Mouse (Mus musculus) stomach, embryonic 16.5 days (tissue): Measurements from ENCODE around the gene Themis3. TPM values are rescaled to one million over a fixed set of nuclear protein-coding genes. Genes with fewer than 3 reads are reported as not detected.

ENCODE experiments used
- ATAC-seq: fragments of 200-750 bp; cut with Nextera tagmentation; 2 replicates; pipeline ENCODE4 v1.8.0; 2017; ENCODE audit warnings: moderate number of reproducible peaks, moderate TSS enrichment; ENCODE audit not compliant: insufficient read depth, low FRiP score
- H3K27ac ChIP-seq: fragments of 300-500 bp; sonication (generic); 2 replicates; pipeline ENCODE4 v1.5.1; 2014; ENCODE audit warnings: low read length
- H3K27me3 ChIP-seq: fragments of 300-500 bp; sonication (generic); 2 replicates; pipeline ENCODE4 v1.6.1; 2014; ENCODE audit warnings: low read length, control low read depth, mixed read lengths; ENCODE audit not compliant: control insufficient read depth, insufficient read depth
- H3K36me3 ChIP-seq: fragments of 300-500 bp; sonication (generic); 2 replicates; pipeline ENCODE4 v1.6.1; 2014; ENCODE audit warnings: low read length; ENCODE audit not compliant: control insufficient read depth, insufficient read depth
- H3K4me1 ChIP-seq: fragments of 300-500 bp; sonication (generic); 2 replicates; pipeline ENCODE4 v1.6.1; 2014; ENCODE audit warnings: low read length, control low read depth, mixed read lengths; ENCODE audit not compliant: control insufficient read depth, insufficient read depth
- H3K4me2 ChIP-seq: fragments of 300-500 bp; sonication (generic); 2 replicates; pipeline ENCODE4 v1.6.1; 2014; ENCODE audit warnings: low read depth, low read length, mixed read lengths
- H3K4me3 ChIP-seq: fragments of 300-500 bp; sonication (generic); replicated peaks from 2 replicates; pipeline ENCODE4 v1.5.1; 2014; ENCODE audit warnings: mild to moderate bottlenecking, low read length
- H3K9ac ChIP-seq: fragments of 300-500 bp; sonication (generic); 2 replicates; pipeline ENCODE4 v1.6.1; 2014; ENCODE audit warnings: low read length
- H3K9me3 ChIP-seq: fragments of 300-500 bp; sonication (generic); replicated peaks from 2 replicates; pipeline ENCODE4 v1.6.1; 2016; ENCODE audit warnings: low read length, control low read depth; ENCODE audit not compliant: control insufficient read depth
- WGBS: fragments of 180-500 bp; shearing (Covaris S2); extraction: QIAGEN DNeasy Blood & Tissue Kit; methylation state at CpG from one replicate; pipeline ENCODE4 v1.1.7; 2014; 5-methylcytosine and 5-hydroxymethylcytosine counted together
- polyA plus RNA-seq: library from polyadenylated mRNA; unstranded; fragments of >200 nt; fragmentation: Nextera tagmentation; extraction: Ambion mirVana; gene quantifications from 2 replicates; pipeline ENCODE4 v1.2.1, GENCODE M21; 2015

The Themis3 gene
- polyA plus RNA-seq, 1 experiment from 2014 or later = 0.23 TPM

DNA sequence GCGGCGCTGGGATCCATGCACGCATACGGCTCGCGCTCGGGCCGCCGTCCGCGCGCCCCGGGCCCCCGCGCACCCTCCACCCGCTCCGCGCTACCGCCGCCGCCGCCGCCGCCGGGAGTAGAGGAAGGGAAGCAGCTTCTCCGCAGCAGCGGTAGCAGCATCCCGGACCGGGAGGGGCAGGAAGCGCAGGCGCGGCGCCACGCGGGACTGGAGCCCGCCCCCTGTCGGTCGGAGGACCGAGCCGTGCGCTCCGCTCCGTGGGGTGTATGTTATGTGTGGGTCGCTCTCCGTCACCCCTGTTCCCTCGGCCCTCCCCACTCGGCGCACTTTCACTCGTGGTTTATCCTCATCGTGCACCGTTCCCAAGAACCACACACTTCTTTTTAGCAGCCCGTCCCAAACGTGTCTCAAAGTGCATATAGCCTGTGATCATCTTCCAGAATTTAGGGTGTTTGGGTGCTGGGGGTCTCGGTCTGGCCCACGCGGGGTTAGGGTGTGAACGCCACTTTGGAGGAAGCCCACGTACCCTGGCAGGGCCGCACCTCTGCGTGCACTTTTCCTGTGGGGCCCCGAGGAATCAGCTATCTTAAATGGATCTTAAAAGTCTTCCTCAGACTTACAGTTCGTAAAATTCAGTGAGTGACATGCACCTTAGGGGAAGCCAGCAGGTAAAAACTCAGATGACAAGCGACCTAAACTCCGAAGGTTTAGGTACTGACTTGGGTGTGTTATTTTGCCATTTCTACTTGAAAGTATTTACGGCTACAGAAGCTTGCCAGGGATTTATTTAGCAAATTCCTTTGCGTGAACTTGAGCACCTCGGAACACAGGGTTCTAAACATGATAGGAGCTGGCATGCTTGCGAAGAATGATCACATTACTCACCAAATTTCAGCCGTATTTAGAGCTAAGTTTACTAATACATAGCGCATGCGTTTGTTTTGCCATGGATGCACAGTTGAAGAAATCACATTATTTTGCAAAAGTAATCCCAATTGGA, 74.6 kb downstream of the Themis3 start, which contains the start of gene Rab12:
Rab12 (minus strand) TSS at position 176 of the 1,000 bp plus-strand sequence.
- H3K4me2 ChIP-seq = peak within 1 kb of the TSS; percentile 87
- WGBS = 6% methylated on average over 71 of the region's 71 CpGs

DNA sequence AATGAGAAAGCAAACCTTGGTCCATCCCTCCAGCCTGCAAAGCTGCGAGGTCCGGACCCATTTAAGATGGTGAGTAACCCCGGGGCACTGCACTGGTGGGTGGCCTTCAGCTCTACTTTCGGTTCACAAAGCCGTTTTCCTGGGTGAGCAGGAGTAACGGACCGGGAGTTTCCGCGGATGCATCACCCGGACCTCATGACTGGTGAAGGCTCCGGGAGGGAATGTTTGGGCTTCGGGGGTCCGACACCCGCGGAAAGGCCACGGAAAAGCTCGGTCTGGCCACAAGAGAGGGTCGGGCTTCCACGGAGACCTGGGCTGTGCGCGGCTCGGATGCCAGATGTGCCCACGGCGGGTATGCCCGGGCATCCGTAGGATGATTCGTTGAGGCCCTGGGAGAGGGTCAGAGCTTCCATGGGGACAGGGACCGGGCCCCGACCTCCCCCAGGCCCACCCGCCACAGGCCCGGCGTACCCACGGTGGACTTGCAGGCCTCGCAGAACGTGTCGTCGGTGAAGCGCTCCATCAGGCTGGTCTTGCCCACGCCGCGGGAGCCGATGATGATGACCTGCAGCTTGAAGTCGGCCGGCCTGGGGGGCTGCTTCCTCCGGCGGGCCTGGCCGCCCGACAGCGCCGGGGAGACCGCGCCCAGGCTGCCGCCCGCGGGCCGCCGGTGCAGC, 75.4 kb downstream of the Themis3 start:
- Histone ChIP-seq H3K9me3 (no peaks in the 10 kb centered on the region), H3K36me3 (no peaks in the 10 kb centered on the region), H3K4me3 (peak overlapping the region; percentile 97), H3K9ac (peak overlapping the region; percentile 98), H3K4me1 (peaks cover 19% of the 10 kb centered on the region), H3K27ac (no peak overlapping the region), H3K4me2 (peak overlapping the region; percentile 75), H3K27me3 (no peaks in the 10 kb centered on the region)
- ATAC-seq = peak; percentile 45
- under 1% methylated on average over 57 of the region's 57 CpGs for WGBS

More for the DNA sequence above, 74.6 kb downstream of the Themis3 start, which contains the start of gene Rab12:
- peak; percentile 96 for ATAC-seq
- H3K36me3 ChIP-seq = no peaks in the 10 kb centered on the region
- no peaks in the 10 kb centered on the region for H3K9me3 ChIP-seq
- peaks cover 19% of the 10 kb centered on the region for H3K4me1 ChIP-seq
- peak within 1 kb of the TSS; percentile 97 for H3K4me3 ChIP-seq
- H3K9ac ChIP-seq = peak within 1 kb of the TSS; percentile 98
- H3K27ac ChIP-seq = no peak within 1 kb of the TSS
- H3K27me3 ChIP-seq = no peaks in the 10 kb centered on the region

DNA sequence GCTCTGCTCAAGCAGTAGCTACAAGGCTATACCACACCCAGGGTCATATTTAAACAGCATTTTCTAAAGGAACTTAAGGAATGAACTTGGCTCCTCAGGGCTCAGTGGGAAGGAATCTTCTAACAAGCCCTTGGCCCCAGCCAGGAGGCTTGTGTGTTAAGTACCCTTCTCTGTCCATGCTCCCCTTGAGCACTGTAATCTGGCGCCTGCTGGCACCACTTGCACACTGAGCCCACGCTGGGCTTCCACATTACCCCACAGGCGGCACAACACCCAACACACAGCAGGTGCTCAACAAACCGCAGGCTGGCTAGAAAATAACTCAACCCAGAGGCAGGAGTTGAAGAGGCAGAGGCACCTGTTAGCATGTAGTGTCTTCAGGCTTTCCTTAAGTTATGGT, 77.5 kb downstream of the Themis3 start:
- Histone ChIP-seq H3K9me3 (no peaks in the 10 kb centered on the region), H3K27me3 (no peaks in the 10 kb centered on the region), H3K27ac (no peak overlapping the region), H3K4me2 (no peak overlapping the region), H3K4me3 (no peak overlapping the region), H3K36me3 (no peaks in the 10 kb centered on the region), H3K9ac (no peak overlapping the region), H3K4me1 (peaks cover 19% of the 10 kb centered on the region)
- no peak for ATAC-seq
- WGBS = 87% methylated on average over 4 of the region's 4 CpGs

DNA sequence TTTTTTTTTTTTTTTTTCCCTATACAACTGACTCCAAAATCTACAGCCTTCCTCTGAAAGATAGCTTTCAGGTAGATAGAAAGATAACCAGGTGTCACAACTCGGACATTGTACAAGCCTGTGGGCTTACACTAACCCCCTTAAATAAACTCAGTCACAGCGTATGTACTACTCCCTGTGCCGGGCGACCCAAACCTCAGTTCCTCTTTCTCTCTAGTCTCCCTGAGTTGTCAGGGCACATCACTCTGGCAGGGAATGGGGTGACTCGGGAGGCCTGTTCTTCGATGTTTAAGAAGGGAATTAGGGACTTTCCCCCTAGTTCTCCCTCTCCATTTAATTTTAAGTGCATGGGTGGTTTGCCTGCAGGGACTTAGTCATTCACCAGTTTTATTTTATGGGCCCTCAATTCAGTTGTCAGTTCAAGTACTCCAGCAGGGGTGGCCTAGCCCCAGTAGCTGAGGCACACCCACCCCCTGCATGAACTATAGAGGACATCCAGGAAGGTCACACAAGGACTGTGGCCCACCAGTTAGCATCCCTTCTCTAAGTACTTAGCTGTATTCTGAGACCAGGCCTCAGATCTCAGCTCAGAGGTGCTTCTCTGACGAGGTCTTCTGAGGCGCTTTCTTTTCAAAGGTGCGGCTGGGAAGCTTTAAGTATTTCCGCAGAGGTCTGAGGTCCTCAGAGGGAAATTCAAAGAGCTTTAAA, 80.0 kb downstream of the Themis3 start:
- no peak overlapping the region for H3K4me3 ChIP-seq
- WGBS = 86% methylated on average over 10 of the region's 10 CpGs
- no peaks in the 10 kb centered on the region for H3K36me3 ChIP-seq
- H3K27me3 ChIP-seq = no peaks in the 10 kb centered on the region
- no peaks in the 10 kb centered on the region for H3K9me3 ChIP-seq
- H3K27ac ChIP-seq = no peak overlapping the region
- H3K4me2 ChIP-seq = no peak overlapping the region
- no peak for ATAC-seq
- H3K9ac ChIP-seq = no peak overlapping the region
- H3K4me1 ChIP-seq = peaks cover 29% of the 10 kb centered on the region

DNA sequence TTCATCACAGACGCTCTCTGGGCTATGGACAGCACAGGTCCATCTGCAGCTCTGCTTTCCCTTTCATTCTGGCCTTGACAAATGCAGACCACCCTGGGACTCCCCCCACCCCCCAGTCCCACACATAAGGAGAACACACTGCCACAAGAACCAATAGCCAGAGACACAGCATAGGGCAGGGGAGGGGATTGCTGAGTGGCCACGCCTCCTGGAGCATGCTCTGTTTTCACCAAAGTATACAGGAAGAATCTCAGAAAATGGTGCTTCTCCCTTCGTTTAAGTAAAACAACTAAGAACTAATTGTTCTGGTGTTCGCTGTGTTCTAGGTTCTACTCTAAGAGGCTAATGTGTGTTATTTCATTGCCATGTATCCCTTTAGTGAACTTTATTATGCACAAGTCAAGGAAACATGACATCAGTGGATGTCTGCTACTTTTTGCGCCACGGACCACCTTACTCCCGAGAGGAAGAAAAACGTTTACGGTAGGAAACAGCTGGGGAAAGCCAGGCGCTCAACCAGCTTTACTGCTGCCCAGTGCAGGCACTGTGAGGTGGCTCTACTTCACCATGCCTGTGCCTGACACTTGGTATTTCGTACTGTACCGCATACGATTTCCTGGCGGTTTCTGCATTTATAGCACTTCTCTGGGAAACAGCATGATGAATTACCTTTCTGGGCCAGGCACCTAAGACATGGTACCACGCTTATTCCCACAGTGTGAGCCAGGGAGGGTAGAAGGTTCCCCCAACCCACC, 82.0 kb downstream of the Themis3 start:
- H3K4me1 ChIP-seq = peaks cover 19% of the 10 kb centered on the region

DNA sequence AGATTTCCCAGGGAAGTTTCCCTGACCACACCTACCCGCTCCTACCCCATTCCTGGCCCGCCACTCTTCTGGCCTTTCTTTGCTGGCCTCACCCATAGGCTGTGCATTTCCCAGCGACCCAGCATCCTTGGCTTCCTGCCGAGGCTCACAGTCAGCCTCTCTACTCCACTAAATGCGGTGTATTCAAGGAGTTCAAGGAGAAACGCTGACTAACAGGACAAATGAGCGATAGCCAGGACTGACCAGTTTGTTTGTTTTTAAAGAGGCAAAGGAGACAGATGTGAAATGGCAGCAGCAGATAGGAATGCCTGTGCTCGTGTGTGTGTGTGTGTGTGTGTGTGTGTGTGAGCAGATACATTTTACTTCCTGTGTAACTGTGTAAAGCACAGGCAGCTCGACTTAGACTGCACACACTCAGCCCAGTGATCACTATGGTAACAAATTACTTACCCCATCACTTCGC, 84.2 kb downstream of the Themis3 start:
- Histone ChIP-seq H3K9ac (no peak overlapping the region), H3K4me3 (no peak overlapping the region), H3K27me3 (no peaks in the 10 kb centered on the region), H3K36me3 (no peaks in the 10 kb centered on the region), H3K4me2 (0 out of 2 replicates have a peak overlapping the region, but pooled peaks have one; percentile 13), H3K4me1 (peaks cover 17% of the 10 kb centered on the region), H3K27ac (peak overlapping the region; percentile 27; the same call in 1 of the 2 replicates), H3K9me3 (no peaks in the 10 kb centered on the region)
- WGBS = 22% methylated on average over 10 of the region's 10 CpGs
- ATAC-seq = peak; percentile 86

More for the DNA sequence above, 82.0 kb downstream of the Themis3 start:
- no peaks in the 10 kb centered on the region for H3K36me3 ChIP-seq
- no peaks in the 10 kb centered on the region for H3K27me3 ChIP-seq
- H3K4me2 ChIP-seq = no peak overlapping the region
- H3K4me3 ChIP-seq = no peak overlapping the region
- no peak overlapping the region for H3K9ac ChIP-seq
- no peak overlapping the region for H3K27ac ChIP-seq
- 66% methylated on average over 15 of the region's 15 CpGs for WGBS
- no peaks in the 10 kb centered on the region for H3K9me3 ChIP-seq
- no peak for ATAC-seq

DNA sequence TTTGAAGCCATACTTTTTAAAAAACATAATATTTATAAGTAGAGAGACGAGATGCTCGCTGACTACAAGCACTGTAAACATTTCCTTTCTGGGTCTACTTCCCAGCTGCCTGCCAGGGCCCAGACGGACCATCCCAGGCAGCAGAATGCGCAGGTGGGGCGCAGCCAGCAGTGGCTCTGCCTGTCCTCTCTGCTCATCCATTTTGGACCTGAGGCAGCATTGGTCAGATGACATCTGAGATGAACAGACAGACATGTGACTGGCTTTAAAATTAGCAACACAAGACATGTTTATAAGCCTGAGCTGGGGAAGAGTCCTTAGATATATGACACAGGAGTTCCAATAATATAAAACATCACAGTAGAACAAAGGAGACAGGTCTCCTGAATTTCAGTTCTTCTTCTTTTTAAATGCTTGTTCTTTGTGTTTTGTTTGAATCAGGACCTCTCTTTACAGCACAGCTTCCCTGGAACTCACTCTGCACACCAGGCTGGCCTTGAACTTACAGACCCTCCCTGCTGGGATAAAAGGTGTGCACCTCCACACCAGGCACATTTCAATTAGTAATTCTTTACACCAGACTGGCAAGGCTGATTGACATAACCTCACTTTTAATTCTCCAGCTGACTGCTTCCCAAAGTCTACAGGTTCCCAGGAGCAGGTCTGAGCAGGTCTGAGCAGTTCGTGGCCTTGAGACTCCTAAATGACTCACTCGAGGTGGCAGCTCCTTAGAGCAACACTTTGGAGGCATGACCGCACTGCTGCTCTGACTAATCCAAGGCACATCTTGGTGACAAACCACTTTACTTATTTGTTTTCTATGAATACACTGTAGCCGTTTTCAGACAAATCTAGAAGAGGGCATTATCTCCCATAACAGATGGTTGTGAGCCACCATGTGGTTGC, 87.1 kb downstream of the Themis3 start:
- Histone ChIP-seq H3K27me3 (no peaks in the 10 kb centered on the region), H3K4me3 (no peak overlapping the region), H3K9ac (no peak overlapping the region), H3K4me2 (no peak overlapping the region), H3K27ac (peak overlapping the region; percentile 38; the same call in 1 of the 2 replicates), H3K36me3 (peaks cover 4% of the 10 kb centered on the region; the same call in 1 of the 2 replicates), H3K4me1 (peaks cover 20% of the 10 kb centered on the region), H3K9me3 (no peaks in the 10 kb centered on the region)
- WGBS = 72% methylated on average over 9 of the region's 9 CpGs
- peak; percentile 32; the same call in 1 of the 2 replicates for ATAC-seq
